Mouse (Mus musculus): ENCODE data around the gene Ric1.

- no peak for TF ChIP-seq ZC3H11A (IDR thresholded peaks at IDR 0.05; ENCODE audit: low read depth, low read length)
- TF ChIP-seq POLR2AphosphoS5 (IDR thresholded peaks at IDR 0.05; ENCODE audit: borderline replicate concordance, low read depth, low read length): no peak
- no peak for TF ChIP-seq HCFC1 (IDR thresholded peaks at IDR 0.05; ENCODE audit: low read depth, low read length)
- no peak for TF ChIP-seq TAL1 (IDR thresholded peaks at IDR 0.05; ENCODE audit: low read length)
- no peak for TF ChIP-seq POLR2A (IDR thresholded peaks at IDR 0.05; ENCODE audit: control insufficient read depth in 1 of 2, insufficient read depth in 1 of 2, low read depth in 1 of 2, low read length in 2 of 2, poor library complexity in 1 of 2)
- TF ChIP-seq CTCF (IDR thresholded peaks at IDR 0.05 in 2 of 3, conservative IDR thresholded peaks at IDR 0.05 in 1 of 3; ENCODE audit: control insufficient read depth in 1 of 3, insufficient read depth in 1 of 3, low read depth in 2 of 3, low read length in 3 of 3, poor library complexity in 1 of 3, severe bottlenecking in 1 of 3): no peak
- no peak for TF ChIP-seq SIN3A (IDR thresholded peaks at IDR 0.05; ENCODE audit: low read length)
- no peak for TF ChIP-seq POLR2AphosphoS2 (IDR thresholded peaks at IDR 0.05; ENCODE audit: low read length)
- TF ChIP-seq MYC (IDR thresholded peaks at IDR 0.05; ENCODE audit: low read depth, low read length): no peak
- no peak for TF ChIP-seq SMC3 (IDR thresholded peaks at IDR 0.05; ENCODE audit: low read depth, low read length)
- no peak for TF ChIP-seq MAX (IDR thresholded peaks at IDR 0.05; ENCODE audit: low read length)
Observed at GRCm38 (mm10) chr19:29482148-29482547, 39.9 kb upstream of the Ric1 start.

Measured in MEL (cell line).